Mouse (Mus musculus) thymus, adult 2 months (tissue): Measurements from ENCODE around the gene Oit3. TPM values are rescaled to one million over a fixed set of nuclear protein-coding genes. Genes with fewer than 3 reads are reported as not detected.

Experiments
- DNase-seq: peaks from one replicate; pipeline ENCODE4 v3.0.0; 2021
- H3K27ac ChIP-seq: fragments of 200-500 bp; 2 replicates; pipeline ENCODE4 v1.5.1; 2012; ENCODE audit warnings: low read length, control low read depth; ENCODE audit not compliant: control insufficient read depth, insufficient read depth
- H3K27me3 ChIP-seq: fragments of 200-500 bp; 2 replicates; pipeline ENCODE4 v1.6.1; 2012; ENCODE audit warnings: mild to moderate bottlenecking, low read length, moderate library complexity, mixed read lengths; ENCODE audit not compliant: control insufficient read depth, insufficient read depth
- H3K36me3 ChIP-seq: fragments of 200-500 bp; 2 replicates; pipeline ENCODE4 v1.6.1; 2012; ENCODE audit warnings: mild to moderate bottlenecking, low read length, moderate library complexity; ENCODE audit not compliant: control insufficient read depth, insufficient read depth
- H3K4me1 ChIP-seq: fragments of 200-500 bp; replicated peaks from 2 replicates; pipeline ENCODE4 v1.6.1; 2012; ENCODE audit warnings: low read length; ENCODE audit not compliant: control insufficient read depth, insufficient read depth
- H3K4me3 ChIP-seq: fragments of 200-500 bp; 2 replicates; pipeline ENCODE4 v1.5.1; 2012; ENCODE audit warnings: mild to moderate bottlenecking, low read length, control low read depth, moderate library complexity; ENCODE audit not compliant: control insufficient read depth, insufficient read depth
- CTCF ChIP-seq: fragments of 200-500 bp; IDR thresholded peaks from 2 replicates; pipeline ENCODE4 v1.5.1; 2012; ENCODE audit warnings: mild to moderate bottlenecking, control low read depth, low read length, moderate library complexity, borderline replicate concordance; ENCODE audit not compliant: control insufficient read depth, poor library complexity, insufficient read depth; ENCODE audit errors: extremely low read depth
- POLR2A ChIP-seq: fragments of 200-500 bp; IDR thresholded peaks from 2 replicates; pipeline ENCODE4 v1.6.1; 2012; ENCODE audit warnings: mild to moderate bottlenecking, low read length, control low read depth, moderate library complexity; ENCODE audit not compliant: control insufficient read depth, poor library complexity, insufficient read depth; ENCODE audit errors: extremely low read depth
- WGBS: fragments of 180-500 bp; shearing (Covaris S2); methylation state at CpG from one replicate; pipeline ENCODE4 v1.1.7; 2018; 5-methylcytosine and 5-hydroxymethylcytosine counted together
- polyA plus RNA-seq: library from polyadenylated mRNA; depleted of rRNA; stranded (reverse); fragments of >200 nt; gene quantifications from 2 replicates; pipeline ENCODE4 v1.2.3, GENCODE M21; 2012; rRNA removed

Gene Oit3
- 0.18 and 0.35 TPM in 2 replicates for polyA plus RNA-seq

GRCm38 (mm10) chr10:59441735-59442134, at the start of gene Oit3:
Gene Oit3 (minus strand): TSS chr10:59441778.
- TF ChIP-seq POLR2A (no peak), CTCF (no peak)
- Histone ChIP-seq H3K27ac (no peak within 1 kb of the TSS), H3K4me1 (no peaks in the 10 kb centered on the region), H3K36me3 (no peaks in the 10 kb centered on the region), H3K4me3 (no peak within 1 kb of the TSS), H3K27me3 (no peaks in the 10 kb centered on the region)
- DNase-seq, result no peak
- 83% methylated on average over 11 of the region's 11 CpGs for WGBS

- H3K36me3 ChIP-seq, result no peaks in the 10 kb centered on the region
- WGBS, result 92% methylated on average over 8 of the region's 8 CpGs
Measured at GRCm38 (mm10) chr10:59490920-59491319, 49.3 kb upstream of the Oit3 start.

DNA sequence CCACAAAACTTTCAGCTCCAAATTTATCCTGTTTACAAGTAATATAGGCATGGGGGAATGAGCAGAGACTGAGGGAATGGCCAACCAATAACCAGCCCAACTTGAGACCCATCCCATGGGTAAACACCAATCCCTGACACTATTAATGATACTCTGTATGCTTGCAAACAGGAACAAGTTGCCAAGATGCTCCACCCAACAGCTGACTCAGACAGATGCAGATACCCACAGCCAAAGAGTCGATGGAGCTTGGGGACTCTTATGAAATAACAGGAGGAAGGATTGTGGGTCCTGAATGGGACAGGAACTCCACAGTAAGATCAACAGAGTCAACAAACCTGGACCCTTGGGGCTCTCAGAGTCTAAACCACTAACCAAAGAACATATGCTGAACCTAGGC, 47.8 kb upstream of the Oit3 start:
- Histone ChIP-seq H3K4me3 (no peak overlapping the region), H3K27ac (no peak overlapping the region), H3K4me1 (no peaks in the 10 kb centered on the region), H3K36me3 (no peaks in the 10 kb centered on the region), H3K27me3 (no peaks in the 10 kb centered on the region)
- TF ChIP-seq CTCF (no peak), POLR2A (no peak)
- WGBS, result 83% methylated on average over 1 of the region's 1 CpGs
- DNase-seq, result no peak

More at GRCm38 (mm10) chr10:59490920-59491319, 49.3 kb upstream of the Oit3 start:
- Histone ChIP-seq H3K4me1 (no peaks in the 10 kb centered on the region), H3K27me3 (no peaks in the 10 kb centered on the region), H3K27ac (no peak overlapping the region), H3K4me3 (no peak overlapping the region)
- DNase-seq, result peak; percentile 13
- no peak for TF ChIP-seq POLR2A
- TF ChIP-seq CTCF, result no peak

- H3K27ac ChIP-seq, result no peak overlapping the region
- no peak for DNase-seq
- no peaks in the 10 kb centered on the region for H3K27me3 ChIP-seq
- H3K36me3 ChIP-seq, result no peaks in the 10 kb centered on the region
- no peak overlapping the region for H3K4me3 ChIP-seq
- 98% methylated on average over 2 of the region's 2 CpGs for WGBS
- no peaks in the 10 kb centered on the region for H3K4me1 ChIP-seq
- TF ChIP-seq CTCF (no peak), POLR2A (no peak)
Measured at GRCm38 (mm10) chr10:59487351-59487750, 45.8 kb upstream of the Oit3 start.

DNA sequence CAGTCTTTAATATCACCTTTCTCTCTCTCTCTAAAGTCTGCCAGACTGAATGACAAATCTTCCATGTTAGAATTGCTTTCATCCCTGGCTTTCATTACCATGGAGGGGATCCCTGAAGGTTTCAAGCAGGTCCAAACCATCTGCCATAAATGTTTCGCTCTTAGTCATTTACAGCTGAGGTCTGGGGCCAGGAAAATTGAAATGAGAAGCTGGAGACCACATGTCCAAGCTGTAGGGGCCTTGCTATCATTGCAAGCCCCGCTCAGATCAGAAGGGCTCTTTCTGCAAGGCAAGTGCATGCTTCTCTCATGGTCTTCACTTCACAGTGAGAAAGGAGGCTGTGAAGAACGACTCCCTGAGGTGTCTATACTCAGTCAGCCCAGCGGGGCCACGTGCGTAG, 42.7 kb upstream of the Oit3 start:
- Histone ChIP-seq H3K27ac (no peak overlapping the region), H3K36me3 (no peaks in the 10 kb centered on the region), H3K4me3 (no peak overlapping the region), H3K27me3 (no peaks in the 10 kb centered on the region), H3K4me1 (no peaks in the 10 kb centered on the region)
- TF ChIP-seq POLR2A (no peak), CTCF (no peak)
- no peak for DNase-seq
- 97% methylated on average over 6 of the region's 6 CpGs for WGBS

- H3K4me1 ChIP-seq, result no peaks in the 10 kb centered on the region
- TF ChIP-seq POLR2A (no peak), CTCF (no peak)
- DNase-seq, result no peak
- no peaks in the 10 kb centered on the region for H3K27me3 ChIP-seq
- no peaks in the 10 kb centered on the region for H3K36me3 ChIP-seq
- WGBS, result 98% methylated on average over 5 of the region's 5 CpGs
- no peak overlapping the region for H3K4me3 ChIP-seq
- no peak overlapping the region for H3K27ac ChIP-seq
Measured at GRCm38 (mm10) chr10:59481381-59481780, 39.8 kb upstream of the Oit3 start.

DNA sequence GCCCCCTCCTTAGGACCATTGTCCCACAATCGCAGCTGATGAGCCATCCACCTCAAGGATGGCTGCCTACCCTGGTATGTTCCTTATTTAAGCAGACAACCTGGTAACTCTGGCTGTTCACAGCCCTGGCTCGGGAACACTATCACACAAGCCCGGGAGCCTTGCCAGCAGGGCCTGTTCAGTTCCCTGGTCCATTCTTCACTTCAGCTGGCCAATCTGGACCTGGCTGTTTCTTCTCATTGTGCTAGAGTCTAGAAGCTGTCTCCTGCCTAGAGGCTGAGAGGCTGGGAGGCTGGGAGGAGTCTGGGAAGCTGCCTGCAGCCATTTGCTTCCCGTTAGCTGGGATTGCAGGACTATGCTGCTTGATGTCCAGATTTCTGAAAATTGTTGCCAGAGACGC, 28.9 kb upstream of the Oit3 start:
- WGBS, result 93% methylated on average over 5 of the region's 5 CpGs
- Histone ChIP-seq H3K4me3 (no peak overlapping the region), H3K36me3 (no peaks in the 10 kb centered on the region), H3K4me1 (no peaks in the 10 kb centered on the region), H3K27me3 (no peaks in the 10 kb centered on the region), H3K27ac (no peak overlapping the region)
- no peak for DNase-seq
- TF ChIP-seq CTCF, result no peak
- no peak for TF ChIP-seq POLR2A

GRCm38 (mm10) chr10:59467297-59467696, 25.7 kb upstream of the Oit3 start:
- WGBS, result 97% methylated on average over 12 of the region's 12 CpGs
- H3K36me3 ChIP-seq, result no peaks in the 10 kb centered on the region

More at GRCm38 (mm10) chr10:59467297-59467696, 25.7 kb upstream of the Oit3 start:
- H3K27ac ChIP-seq, result no peak overlapping the region
- no peak for DNase-seq
- no peak overlapping the region for H3K4me3 ChIP-seq
- H3K4me1 ChIP-seq, result no peaks in the 10 kb centered on the region
- no peaks in the 10 kb centered on the region for H3K27me3 ChIP-seq
- TF ChIP-seq CTCF (no peak), POLR2A (no peak)
